Mouse (Mus musculus) mesoderm, embryonic 11.5 days (tissue): Measurements from ENCODE around the gene Spock2.
A peak's percentile ranks its signal among the peaks of the same experiment; 100 is the strongest.
"Not testable (repeated sequence)": the region's sequence is repeated elsewhere in the genome, so short reads cannot be mapped to it uniquely, and the experiment has no call there.

Experiments
- DNase-seq: peaks from one replicate; pipeline ENCODE4 v3.0.0-alpha.2; 2012; ENCODE audit warnings: low read depth, low spot score

Gene Spock2

DNA sequence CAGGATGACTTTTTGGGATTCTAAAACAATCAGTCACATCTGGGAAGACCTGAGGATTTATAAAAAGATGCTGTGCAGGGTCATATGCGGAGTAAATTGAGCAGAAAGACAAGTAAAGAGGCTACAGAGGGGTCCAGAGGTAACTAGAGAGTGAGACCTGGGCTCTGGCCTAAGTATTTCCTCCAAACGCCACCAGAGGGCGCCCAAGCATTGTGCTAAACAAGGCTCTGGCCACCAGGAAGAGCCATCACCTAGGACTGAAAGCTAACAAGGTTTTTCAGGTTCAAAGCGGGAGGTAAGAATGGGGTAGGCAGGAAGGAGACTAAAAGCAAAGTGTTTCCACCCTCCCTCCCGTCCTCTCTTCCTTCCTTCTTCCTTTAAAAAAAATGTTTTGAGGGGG lies 42.1 kb downstream of the Spock2 start:
- peak; percentile 87 for DNase-seq

DNA sequence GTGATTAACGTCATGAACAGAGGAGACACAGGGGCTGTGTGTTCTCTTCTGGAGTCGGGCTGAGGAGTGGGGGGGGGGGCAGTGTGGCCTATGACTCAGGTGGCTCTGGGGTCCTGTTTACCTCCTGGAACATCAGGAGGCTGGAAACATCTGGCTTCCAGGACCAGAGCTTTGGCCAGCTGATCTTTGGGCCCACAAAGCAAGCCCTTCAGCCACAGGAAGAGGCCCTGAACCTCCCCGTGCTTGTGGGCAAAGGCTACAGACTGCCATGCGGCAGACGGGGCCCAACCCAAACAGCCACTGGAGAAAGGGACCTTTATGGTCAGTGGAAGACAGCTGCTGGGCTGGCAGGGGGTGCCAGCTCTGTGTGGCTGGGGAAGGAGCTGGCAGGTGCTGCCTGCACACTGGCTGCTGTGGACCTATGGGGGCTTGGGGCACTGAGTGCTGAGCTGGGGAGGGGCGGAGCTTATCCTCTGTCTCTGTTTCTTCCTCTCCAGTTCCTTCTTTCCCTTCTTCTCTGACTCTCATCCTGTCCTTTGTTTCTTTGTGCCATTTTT lies 45.2 kb downstream of the Spock2 start:
- DNase-seq = no peak

DNA sequence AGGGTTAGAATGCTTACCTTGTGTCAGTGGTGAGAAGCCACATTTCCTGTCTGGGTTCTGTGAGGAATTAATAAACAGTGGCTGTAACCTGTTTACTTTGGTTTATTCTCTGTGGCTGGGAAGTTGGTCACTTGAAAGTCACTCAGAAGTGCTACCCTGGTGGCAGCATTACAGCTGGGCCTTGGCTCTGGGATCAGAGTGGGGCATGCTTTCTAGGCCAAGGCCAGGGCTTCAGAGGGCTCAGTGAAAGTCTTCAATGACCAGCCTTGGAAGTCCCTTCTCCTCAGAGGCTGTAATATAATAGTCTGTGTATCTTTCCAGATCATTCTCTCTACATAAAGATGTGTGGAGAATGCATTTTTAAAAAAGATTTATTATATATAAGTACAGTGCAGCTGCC lies 50.0 kb downstream of the Spock2 start:
- DNase-seq = no peak

- no peak for DNase-seq
Observed at GRCm38 (mm10) chr10:60158144-60158543, 52.1 kb downstream of the Spock2 start.

DNA sequence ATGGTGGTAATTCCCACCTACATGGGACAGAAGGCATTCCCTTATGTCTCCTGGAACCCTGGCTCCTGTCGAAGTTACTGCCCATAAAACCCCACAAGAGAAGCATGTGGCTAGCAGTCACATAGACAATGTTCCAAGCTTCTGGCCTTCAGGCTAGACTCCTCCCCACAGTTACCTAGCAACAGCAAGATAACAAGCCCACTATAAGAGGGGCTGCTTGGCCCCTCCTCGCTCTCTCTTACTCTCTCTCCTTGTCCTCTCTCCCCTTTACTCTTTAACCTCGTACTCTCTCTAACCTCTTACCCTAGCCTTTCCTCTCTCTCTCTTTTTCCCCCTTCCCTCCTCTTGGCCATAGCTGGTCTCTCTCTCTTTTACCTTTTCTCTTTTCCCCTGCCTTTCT lies 55.4 kb downstream of the Spock2 start:
- not testable (repeated sequence) for DNase-seq

DNA sequence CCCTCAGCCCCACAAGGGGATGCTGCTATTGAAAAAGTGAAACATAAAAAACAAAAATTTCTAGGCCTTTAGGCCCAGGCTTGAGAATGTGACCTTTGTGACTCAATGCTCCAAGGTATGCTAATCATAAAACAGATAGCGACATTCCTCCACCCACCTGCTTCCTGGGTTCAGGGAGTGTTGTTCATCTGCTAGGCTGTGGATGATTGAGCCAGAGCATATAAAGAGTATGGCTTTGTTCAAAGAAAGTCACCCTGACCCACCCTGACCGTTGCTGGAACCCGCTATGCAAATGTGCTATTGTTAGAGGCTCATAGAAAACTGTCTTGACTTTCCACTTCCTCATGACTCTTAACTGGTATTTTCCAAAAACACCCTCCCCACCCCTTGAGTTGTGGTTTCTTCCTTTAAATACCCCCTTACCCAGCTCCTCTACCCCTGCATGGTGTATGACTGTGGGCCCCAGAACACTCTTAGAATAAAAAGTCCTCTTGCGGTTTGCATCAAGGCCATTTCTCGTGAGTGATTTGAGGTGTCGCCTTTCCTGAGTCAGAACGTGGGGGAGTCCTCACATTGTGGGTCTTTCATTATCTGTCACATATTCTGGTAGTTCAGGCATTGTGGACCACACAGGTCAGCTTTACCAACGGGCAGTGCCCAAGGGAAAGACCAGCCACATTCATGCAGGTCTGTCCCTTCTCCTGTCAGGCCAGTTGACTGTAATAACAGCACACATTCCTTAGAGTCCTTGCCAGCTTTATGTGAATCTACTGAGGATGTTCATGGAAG lies 56.4 kb downstream of the Spock2 start:
- not testable (repeated sequence) for DNase-seq

DNA sequence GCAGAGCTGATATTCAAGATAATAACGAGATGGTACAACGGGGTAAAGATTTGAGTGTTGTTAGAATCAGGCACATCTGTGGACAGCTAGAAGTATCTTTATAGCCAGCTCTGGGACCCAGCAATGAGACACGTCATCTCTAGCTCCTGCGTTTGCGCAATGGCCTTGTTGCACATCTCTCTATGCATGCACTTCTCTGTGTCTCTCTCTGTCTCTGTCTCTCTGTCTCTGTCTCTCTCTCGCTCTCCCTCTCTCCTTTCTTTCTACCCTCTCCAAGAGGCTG lies 56.9 kb downstream of the Spock2 start:
- no peak for DNase-seq

DNA sequence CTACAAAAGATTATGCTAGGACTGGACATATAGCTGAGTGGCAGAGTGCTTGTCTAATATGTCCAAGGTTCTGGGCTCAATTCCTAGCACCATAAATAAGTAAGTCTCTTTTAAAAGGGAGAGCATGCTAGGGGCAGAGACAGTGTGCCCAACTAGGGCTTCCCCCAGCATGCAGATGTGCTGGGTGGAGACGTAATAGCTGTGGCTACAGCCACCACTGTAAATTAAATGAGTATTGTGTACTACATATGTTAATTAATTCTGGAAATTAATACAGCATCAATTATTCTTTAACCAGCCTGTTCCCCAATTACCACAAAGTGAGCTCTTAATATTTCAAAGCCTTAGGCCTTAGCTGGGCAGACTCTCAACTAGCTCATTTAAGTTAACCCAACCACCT lies 58.9 kb downstream of the Spock2 start:
- DNase-seq = no peak

DNA sequence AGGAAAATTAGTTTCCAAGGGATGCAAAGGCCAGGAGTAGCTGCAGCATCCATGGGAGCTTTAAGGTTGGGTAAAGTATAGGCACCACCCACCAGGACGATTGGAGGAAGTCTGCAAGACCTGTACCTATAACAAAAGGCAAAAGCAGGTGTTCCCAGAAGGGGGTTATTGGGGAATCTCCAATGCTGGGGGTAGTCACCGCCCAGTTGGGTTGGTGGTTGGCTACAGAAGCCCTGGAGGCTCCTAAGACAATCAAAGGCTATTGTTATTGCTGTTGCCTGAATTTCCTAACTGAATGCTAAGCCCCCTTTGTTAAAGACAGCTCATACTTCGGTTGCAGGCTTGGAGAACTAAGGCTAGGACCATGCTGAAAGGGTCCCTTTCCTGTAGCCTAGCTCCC lies 60.0 kb downstream of the Spock2 start:
- no peak for DNase-seq

DNA sequence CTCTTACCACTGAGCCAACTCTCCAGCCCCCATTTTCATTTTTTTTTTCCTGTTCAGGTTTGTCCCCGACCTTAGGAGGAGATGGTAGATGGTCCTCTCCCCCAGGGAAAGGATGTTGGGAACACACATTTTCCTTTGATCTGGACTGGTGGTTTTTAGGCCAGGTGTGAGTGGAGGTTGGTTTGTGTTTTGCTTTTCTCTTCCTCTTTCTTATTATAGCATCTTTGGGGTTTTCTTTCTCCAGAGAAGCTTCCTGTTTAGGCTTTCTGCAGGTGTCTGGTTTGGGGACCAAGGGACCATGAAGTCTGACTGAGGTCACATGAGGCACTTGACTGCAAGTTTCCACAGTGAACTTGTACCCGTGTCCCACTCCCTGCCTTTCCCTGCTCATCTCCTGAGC lies 62.3 kb downstream of the Spock2 start:
- no peak for DNase-seq

DNA sequence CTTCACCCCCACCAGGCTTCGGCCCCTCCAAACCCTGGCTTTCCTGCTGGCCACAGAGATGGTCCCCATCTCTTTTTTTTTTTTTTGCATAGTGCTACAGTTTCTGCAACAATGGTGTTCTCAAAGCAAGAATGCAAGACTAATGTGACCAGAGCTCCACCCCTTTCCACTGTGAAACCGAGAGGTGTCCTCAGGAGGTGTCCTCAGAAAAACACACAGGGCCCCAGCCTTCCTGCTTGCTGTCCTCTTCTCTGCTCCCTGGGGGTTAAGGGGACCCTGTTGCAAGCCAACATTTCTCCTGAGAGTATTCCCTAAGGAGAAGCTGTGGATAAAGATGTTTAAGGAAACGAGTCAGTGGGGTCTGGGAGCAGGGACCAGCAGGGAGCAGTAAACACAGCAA lies 62.9 kb downstream of the Spock2 start:
- no peak for DNase-seq

DNA sequence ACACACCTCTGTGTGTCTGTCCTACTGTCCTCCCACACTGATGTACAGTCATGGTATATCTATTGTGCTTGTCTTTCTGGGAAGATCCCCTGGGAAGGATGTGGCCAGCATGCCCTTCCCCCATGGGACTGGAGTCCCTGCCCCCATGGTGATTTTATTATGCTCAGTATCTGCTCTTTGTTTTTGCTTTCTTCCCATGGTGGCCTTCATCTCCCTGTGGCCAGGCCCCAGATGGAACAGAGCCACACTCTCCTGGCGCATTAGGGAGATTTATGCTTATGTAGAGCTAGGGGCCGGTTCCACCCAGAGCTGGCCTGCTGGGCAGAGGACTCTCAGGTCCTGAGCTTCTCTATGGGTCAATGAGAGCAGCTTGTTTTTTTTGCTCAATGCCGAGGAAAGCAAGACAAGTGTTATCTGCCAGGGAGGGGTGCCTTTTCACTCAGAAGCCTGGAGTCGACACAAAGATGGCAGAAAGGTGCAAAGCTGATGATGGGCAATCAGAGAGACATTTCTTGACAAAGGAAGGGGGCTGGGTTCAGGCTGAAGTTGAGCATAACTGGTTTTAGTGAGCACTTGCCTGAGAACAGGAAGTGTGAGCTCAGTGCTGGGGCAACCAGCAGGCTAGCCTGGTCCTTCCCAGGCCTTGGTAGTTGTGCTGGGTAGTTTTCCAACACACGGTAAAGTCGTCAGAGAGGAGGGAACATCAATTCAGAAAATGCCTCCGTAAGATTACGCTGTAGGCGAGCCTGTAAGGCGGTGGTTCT lies 64.5 kb downstream of the Spock2 start:
- DNase-seq = no peak

GRCm38 (mm10) chr10:60171368-60171767 lies 65.3 kb downstream of the Spock2 start:
- no peak for DNase-seq

DNA sequence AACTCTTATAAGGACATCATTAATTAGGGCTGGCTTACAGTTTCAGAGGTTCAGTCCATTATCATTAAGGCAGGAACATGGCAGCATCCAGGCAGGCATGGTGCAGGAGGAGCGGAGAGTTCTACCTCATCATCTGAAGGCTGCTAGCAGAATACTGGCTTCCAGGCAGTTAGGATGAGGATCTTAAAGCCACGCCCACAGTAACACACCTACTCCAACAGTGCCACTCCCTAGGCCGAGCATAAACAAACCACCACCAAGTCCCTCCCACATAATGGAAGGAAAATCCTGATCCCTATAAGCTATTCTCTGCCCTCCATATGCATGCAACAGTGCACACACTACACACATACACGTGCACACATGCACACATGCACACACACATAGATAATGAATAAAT lies 66.3 kb downstream of the Spock2 start:
- no peak for DNase-seq

- no peak for DNase-seq
Observed at GRCm38 (mm10) chr10:60173035-60173434, 67.0 kb downstream of the Spock2 start.

DNA sequence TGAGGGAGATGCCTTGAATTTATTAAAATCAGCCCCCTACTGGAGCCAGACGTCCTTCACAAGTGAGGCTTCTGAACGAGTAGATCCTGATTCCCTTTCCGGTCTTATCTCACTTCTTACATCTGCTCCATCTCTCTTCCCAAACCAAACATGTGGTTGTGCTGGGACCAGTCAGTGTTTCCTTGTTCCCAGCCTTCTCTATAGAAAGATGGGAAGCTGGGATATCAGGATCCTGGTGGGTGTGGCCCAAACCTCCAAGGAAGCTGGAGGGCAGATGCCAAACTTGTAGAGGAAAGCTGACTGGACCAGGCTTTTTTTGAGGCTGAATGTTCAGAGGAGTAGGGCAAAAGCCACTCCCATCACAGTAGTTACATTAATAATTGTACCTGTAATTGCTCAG lies 68.5 kb downstream of the Spock2 start:
- DNase-seq = no peak

DNA sequence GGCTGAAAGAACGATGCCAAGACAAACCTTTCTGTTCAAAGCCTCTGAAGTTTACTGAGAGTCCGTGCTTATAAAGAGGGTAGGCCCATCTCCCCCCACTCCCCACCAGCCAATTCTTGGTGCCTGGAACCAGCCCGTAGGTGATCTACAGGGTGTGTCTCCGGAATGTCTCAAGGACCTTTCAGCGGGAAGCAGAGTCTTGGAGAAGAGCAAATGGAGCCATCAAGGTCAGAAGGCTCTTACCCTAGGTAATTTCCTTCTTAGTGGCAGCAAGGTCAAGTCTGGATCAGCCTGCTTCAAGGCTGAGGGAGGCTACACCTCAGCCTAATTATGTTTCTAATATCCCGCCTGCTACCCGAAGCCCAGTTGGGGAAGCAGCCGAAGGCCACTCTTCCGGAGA lies 69.3 kb downstream of the Spock2 start:
- not testable (repeated sequence) for DNase-seq
